Mouse (Mus musculus) T-helper 17 cell (primary cell): ENCODE measurements around the gene Gse1.

Experiments
- in situ Hi-C, 2 experiments: fragments of 300-600 bp; cut with MboI, MseI; formaldehyde crosslinking; loops; 1 replicate in 1 of 2; 2 replicates in 1 of 2; pipeline ENCODE4 v1.15.1; 2025; ENCODE audit warnings: high pct_unique_total_duplicates in 2 of 2

Gse1 gene

GRCm38 (mm10) chr8:120543416-120544055, 315.3 kb downstream of the Gse1 start:
- in situ Hi-C loops = no loop called here

- in situ Hi-C loops = no loop called here
These were observed 315.9 kb downstream of the Gse1 start for GRCm38 (mm10) chr8:120544155-120544554.

DNA sequence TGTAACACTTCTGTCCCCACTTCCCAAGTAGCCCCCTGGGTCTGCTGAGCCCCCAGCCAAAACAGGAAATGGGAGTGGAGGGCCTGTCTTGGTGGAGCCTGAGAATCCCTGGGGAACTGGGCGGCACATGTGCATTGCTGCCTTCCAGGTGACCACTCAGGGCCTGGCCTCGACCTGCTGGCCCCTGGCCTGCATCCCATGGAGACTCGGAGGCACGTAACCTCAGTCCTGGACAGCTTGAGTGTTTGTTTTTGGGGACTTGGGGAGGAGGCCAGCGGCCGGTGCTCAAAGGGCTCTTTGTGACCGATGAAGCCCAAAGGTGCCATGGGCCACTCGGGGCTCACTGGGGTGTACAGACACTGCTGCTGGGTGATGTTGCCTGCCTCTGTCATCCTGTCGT, 319.3 kb downstream of the Gse1 start:
- in situ Hi-C loops = no loop called here

DNA sequence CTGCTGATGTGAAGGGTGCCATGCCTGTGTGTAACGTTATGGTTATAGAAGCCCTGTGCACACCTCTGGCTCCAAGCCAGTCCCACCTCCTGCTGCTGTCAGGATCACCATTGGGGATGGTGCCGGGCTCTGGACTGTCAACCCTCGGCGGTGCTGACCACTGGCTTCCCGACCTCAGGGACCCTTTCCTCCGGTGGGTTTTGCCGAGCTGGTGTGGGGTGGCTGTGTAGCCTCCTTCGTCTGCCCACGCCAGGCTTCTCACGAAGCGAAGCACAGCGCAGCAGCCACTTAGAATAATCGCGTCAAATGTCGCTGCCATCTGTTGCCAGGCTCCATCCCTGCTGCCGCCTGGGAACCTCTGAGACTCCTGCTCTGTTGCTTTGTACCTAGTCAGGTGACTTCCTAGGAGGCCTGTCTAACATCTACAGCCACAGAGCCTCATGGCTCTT, 320.1 kb downstream of the Gse1 start:
- in situ Hi-C loops = no loop called here

DNA sequence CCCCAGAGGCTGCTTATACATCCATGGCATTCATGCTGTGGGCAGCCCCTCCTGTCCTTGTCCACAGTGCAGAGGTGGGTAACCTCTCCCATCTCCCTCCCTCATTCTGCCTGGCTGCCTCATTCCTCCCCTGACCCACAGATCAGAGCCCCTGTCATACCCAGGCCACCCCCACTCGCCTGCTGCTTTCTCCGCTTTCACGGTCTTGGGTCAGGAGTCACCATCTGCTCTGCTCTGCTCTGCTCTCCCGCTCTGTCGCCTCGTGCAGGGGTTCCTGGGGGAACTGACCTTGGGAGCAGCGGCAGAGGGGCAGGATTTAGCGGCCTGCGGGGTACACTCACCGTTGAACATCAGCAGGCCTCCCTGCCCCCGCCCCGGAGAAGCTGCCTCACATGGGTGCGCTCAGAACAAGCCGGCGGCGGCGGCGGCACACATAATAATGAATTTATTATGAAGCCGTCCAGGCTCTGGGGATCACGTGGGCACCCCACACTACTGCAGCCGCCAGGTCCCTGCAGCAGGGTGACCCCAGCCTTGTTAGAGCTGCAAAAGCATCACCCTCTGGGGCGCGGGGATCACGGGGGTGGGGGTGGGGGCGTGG, 321.2 kb downstream of the Gse1 start:
- in situ Hi-C loops = no loop called here

DNA sequence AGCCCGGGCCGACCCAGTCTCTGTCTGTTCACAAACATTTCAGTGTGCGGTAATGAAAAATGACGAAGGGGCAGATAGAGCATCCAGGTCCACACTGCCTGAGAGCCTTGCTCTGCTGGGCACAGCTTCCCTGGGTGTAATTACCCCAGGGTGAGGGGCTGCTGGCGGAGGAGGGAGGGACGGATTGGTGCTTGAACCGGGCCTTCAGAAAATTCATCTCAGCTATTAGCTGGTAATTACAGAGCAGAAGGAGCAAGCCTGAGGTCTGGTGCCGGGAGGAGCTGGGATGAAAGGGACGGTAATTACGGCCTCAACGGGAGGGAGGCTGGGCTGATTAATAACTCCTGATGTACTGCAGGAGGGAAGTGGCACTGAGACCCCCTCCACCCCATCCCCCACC, 321.7 kb downstream of the Gse1 start:
- in situ Hi-C loops = loop anchor here in 1 of 2 experiments (25.0 kb wide), 1 partner anchor 988 kb away; the partner anchor contains the start of gene Mbtps1

DNA sequence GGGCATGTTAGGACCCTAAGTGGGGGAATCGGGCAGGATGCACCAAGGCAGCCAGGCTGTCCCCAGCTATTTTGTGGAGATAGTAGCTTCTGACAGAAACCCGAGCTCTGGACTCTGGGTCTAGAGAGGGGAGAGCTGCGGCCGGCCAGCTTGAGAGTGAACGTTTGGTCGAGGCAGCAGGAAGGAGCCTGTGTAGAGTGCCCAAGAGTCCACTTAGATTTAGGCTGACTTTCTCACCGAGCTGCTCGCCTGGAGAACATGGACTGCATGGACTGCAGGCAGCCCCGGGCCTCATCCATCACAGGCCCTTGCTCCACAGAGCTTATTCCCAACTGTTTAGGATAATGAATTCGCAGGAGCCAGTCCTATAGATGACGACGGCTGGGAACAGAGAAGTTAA, 322.2 kb downstream of the Gse1 start:
- in situ Hi-C loops = loop anchor here in 1 of 2 experiments (25.0 kb wide), 1 partner anchor 988 kb away; the partner anchor contains the start of gene Mbtps1

GRCm38 (mm10) chr8:120550937-120551676, 322.9 kb downstream of the Gse1 start:
- in situ Hi-C loops = loop anchor here in 1 of 2 experiments (25.0 kb wide), 1 partner anchor 989 kb away; the partner anchor contains the start of gene Mbtps1

GRCm38 (mm10) chr8:120551677-120551980, 323.4 kb downstream of the Gse1 start:
- in situ Hi-C loops = loop anchor here in 1 of 2 experiments (25.0 kb wide), 1 partner anchor 989 kb away; the partner anchor contains the start of gene Mbtps1

DNA sequence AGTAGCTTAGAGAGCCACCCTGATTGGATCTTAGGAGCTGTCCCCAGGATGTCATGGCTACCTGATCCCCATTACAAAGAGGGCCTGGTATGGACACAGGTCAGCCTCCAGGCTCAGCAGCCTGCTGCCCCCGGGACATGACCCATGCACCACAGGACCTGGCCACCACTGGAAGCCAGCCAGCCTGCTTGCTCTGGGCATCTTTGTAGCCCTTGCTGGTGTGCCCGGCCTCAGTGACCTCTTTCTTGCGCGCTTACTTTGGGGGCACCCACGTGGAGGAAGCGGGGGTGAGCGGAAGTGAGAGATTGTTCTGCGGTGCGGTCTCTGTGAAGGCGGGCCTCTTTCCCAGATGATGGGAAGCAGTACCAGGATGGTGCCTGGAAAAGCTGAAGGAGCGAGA, 324.3 kb downstream of the Gse1 start:
- in situ Hi-C loops = loop anchor here in 1 of 2 experiments (25.0 kb wide), 1 partner anchor 990 kb away; the partner anchor contains the start of gene Mbtps1

- in situ Hi-C loops = loop anchor here in 1 of 2 experiments (25.0 kb wide), 1 partner anchor 991 kb away; the partner anchor contains the start of gene Mbtps1
These were observed 325.3 kb downstream of the Gse1 start for GRCm38 (mm10) chr8:120553441-120554123.

DNA sequence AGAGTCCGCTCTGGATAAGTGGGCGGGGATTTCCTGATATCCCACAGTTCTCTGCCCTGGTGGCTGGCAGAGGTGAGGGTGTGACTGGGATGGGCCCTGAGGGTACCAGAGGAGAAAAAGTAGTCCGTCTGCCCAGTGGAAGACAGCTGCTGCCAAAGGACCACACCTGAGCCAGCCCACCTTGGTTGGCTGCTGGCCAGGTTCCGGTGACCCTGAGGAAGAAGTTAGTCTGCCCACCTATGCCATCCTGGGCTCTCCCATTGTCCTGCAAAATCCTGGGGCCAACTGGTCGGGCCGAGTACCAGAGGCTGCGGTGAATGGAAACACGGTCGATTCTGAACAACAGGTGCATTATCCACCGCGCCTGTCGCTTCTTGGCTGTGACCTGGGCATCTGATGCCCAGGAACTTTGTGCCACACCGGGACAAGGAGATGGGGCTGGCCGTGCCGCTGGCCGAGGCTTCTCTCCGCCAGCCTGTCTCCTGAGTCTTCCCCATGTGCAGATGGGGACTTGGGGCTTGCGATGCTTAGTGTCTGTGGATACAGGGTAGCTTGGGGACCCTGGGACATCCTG, 326.3 kb downstream of the Gse1 start:
- in situ Hi-C loops = loop anchor here in 1 of 2 experiments (25.0 kb wide), 1 partner anchor 992 kb away; the partner anchor contains the start of gene Mbtps1

- in situ Hi-C loops = loop anchor here in 1 of 2 experiments (25.0 kb wide), 1 partner anchor 994 kb away; the partner anchor contains the start of gene Mbtps1
These were observed 328.1 kb downstream of the Gse1 start for GRCm38 (mm10) chr8:120556198-120556892.

- in situ Hi-C loops = loop anchor here in 1 of 2 experiments (25.0 kb wide), 1 partner anchor 995 kb away; the partner anchor contains the start of gene Mbtps1
These were observed 329.1 kb downstream of the Gse1 start for GRCm38 (mm10) chr8:120557170-120557965.

- in situ Hi-C loops = loop anchor here in 1 of 2 experiments (25.0 kb wide), 1 partner anchor 996 kb away; the partner anchor contains the start of gene Mbtps1
These were observed 329.9 kb downstream of the Gse1 start for GRCm38 (mm10) chr8:120558162-120558561.

- in situ Hi-C loops = loop anchor here in 1 of 2 experiments (25.0 kb wide), 1 partner anchor 997 kb away; the partner anchor contains the start of gene Mbtps1
These were observed 331.4 kb downstream of the Gse1 start for GRCm38 (mm10) chr8:120559654-120560053.

DNA sequence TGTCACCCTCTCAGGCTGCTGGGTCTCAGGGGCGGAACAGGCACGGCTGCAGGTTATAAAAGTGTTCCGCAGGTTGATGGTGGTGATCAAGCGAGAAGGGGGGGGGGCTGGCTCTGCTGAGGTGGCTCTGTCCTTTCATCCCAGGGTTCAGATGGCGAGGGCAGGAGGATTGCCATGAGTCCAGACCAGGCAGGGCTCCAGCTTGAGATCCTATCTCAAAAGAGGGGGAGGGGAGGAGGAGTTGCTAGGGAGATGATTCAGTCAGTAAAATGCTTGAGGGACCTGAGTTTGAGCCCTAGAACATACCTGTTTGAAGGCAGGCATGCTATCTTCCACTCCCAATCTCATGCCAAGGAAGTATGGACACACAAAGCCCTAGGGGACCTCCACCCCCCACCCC, 332.3 kb downstream of the Gse1 start:
- in situ Hi-C loops = loop anchor here in 1 of 2 experiments (25.0 kb wide), 1 partner anchor 998 kb away; the partner anchor contains the start of gene Mbtps1

DNA sequence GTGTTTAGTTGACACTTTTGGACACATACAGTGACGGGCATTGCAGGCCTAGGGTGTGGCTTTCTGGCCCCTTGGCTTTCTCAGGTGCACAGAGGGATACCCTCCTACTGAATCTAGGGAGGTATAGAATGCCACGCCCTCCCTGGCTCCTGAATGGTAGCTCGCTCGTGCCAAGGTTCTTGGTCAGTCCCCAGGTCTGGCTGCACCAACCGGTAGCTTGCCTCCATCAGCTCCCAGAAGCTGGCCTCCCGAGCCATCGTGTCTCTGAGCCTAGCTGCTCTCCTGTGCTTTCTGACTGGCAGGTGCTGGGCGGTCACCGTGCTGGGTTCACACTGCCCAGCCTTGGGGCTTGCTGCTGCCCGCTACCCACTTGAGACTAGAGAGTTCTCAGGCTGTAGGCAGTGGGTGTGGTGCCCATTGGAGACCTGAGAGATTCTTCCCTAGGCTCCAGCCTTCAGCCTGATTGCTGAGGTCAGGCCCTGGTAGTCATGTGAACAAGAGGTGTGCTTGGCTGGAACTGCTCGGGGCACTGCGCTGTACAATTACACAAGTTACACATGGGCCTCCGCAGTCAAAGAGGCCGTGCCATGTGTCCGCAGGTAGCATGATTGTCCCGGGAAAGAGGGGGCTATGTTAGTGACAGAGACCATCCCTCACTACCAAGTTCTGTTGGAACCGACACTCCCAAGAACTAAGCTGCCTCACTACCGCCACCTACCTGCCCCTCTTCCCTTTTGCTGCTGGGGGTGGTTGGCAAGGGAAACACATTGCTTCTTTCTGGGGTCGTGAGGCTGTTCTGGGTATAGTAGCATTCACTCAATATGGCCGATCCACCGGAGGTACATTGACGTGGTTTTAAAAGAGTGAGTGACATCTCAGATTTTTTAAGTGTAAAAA, 333.5 kb downstream of the Gse1 start:
- in situ Hi-C loops = loop anchor here in 1 of 2 experiments (25.0 kb wide), 1 partner anchor 999 kb away; the partner anchor contains the start of gene Mbtps1
